Comparison of ENCODE assay signal across 14 mouse cellular contexts in the genomic region with DNA sequence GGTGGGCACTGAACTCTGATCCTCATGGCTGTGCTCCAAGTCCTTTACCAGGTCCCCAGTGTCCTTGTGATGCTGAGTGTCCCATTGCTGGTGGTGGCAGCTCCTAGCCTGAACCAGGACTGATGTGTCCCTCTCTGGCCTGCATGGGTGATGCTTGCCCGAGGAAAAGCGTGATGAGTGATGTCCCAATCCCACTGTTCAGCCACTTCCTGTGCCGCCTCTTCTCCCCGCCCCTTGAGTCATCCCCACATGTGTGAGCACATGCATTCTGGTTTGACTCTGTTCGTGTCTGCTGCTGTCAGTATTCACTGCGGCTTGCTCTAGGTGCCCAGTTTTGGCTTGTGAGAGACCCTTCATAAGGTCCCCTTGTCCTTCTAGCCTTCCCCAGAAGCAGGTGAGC. TPM values are rescaled to one million over a fixed set of nuclear protein-coding genes. Genes with fewer than 3 reads are reported as not detected.
A peak's percentile ranks its signal among the peaks of the same experiment; 100 is the strongest.
DNase-seq lines count a peak whose midpoint lies in the region; TF ChIP-seq lines count a peak whose summit lies in the region.
"Had no signal": no experiment of that assay in that cellular context is flagged by ENCODE, and none has a peak within 500 bp of the region (broad histone marks: within the 10 kb centered on the region; RNA-seq: fewer than 3 reads in every experiment).

No protein-coding gene starts in this region.

- intact Hi-C loops in gastrocnemius, adult 2 months (cut with DNase I), result no loop called here
- intact Hi-C loops in gastrocnemius, postnatal 14 days (cut with DNase I; ENCODE audit: low total_unique reads), result no loop called here

- DNase-seq in gastrocnemius, adult 2 months, result peak; percentile 51
- no peak for DNase-seq in gastrocnemius, postnatal 14 days
- DNase-seq in 416B (ENCODE audit: low read depth), result peak; percentile 87
- DNase-seq in brain, adult 2 months (ENCODE audit: low read depth, low spot score), result peak; percentile 9
- DNase-seq in lung, postnatal 4 days, result peak; percentile 62 to 67
- no peak for DNase-seq in right cerebral cortex, postnatal 4 days
- DNase-seq in embryo, embryonic 9.5 days (ENCODE audit: extremely low spot score), result no peak
- no peak for DNase-seq in layer of hippocampus, adult 2 months (ENCODE audit: low spot score in 2 of 2)
- DNase-seq: embryo, embryonic 11 days; layer of hippocampus, postnatal 36 days had no signal

- no peak overlapping the region for H3K27ac ChIP-seq in gastrocnemius, adult 2 months
- no peak overlapping the region for H3K27ac ChIP-seq in layer of hippocampus, adult 2 months
- H3K27ac ChIP-seq: forebrain, embryonic 10.5 days; heart, embryonic 13.5 days; hindbrain, embryonic 15.5 days; kidney, embryonic 15.5 days had no signal

- H3K4me3 ChIP-seq in gastrocnemius, adult 2 months, result no peak overlapping the region
- H3K4me3 ChIP-seq in layer of hippocampus, adult 2 months, result no peak overlapping the region
- H3K4me3 ChIP-seq: forebrain, embryonic 10.5 days; heart, embryonic 13.5 days; hindbrain, embryonic 15.5 days; kidney, embryonic 15.5 days had no signal

- TF ChIP-seq CTCF in gastrocnemius, adult 2 months (IDR thresholded peaks at IDR 0.05), result no peak
- TF ChIP-seq CTCF in layer of hippocampus, adult 2 months (conservative IDR thresholded peaks at IDR 0.05), result no peak

RNA-seq across cellular contexts. Expression of a gene that starts 12.4 kb away (rescaled TPM):
- under 1 TPM; 0.08 to 0.10 TPM for total RNA-seq in gastrocnemius, adult 2 months (2021)
- under 1 TPM in 1 of 2 experiments, not detected in 1; 0.12 TPM for total RNA-seq in gastrocnemius, postnatal 14 days (2021)
- 1 to 10 TPM; 1.7 to 1.9 TPM for total RNA-seq in layer of hippocampus, adult 2 months (2021)

RNA-seq across cellular contexts. Expression of a gene that starts 46.1 kb away (rescaled TPM):
- 10 to 100 TPM; 96.5 to 98.7 TPM for total RNA-seq in gastrocnemius, adult 2 months (2021)
- total RNA-seq in gastrocnemius, postnatal 14 days (2021), result 10 to 100 TPM; 65.6 to 68.3 TPM
- 1 to 10 TPM; 6.3 to 6.7 TPM for total RNA-seq in layer of hippocampus, adult 2 months (2021)

Comparison
In these comparisons a context has a peak if more than half of its experiments do, and no peak if none do; other contexts are left out.
1. DNase-seq: peak in gastrocnemius, adult 2 months (single experiment), 416B (single experiment), brain, adult 2 months (single experiment) and lung, postnatal 4 days (2 of 2); none in gastrocnemius, postnatal 14 days (single experiment), right cerebral cortex, postnatal 4 days (single experiment), embryo, embryonic 9.5 days (single experiment) and layer of hippocampus, adult 2 months (0 of 2).
2. RNA of a gene that starts 46.1 kb away (total RNA-seq): 96.5 to 98.7 TPM in gastrocnemius, adult 2 months and 65.6 to 68.3 TPM in gastrocnemius, postnatal 14 days; 6.3 to 6.7 TPM in layer of hippocampus, adult 2 months; every median in the first group is over 4 times any median in the second.